Mouse (Mus musculus): Measurements from ENCODE around the gene Itga11. TPM values are rescaled to one million over a fixed set of nuclear protein-coding genes. Genes with fewer than 3 reads are reported as not detected.
"Not testable (repeated sequence)": the region's sequence is repeated elsewhere in the genome, so short reads cannot be mapped to it uniquely, and the experiment has no call there.

Gene Itga11
- polyA plus RNA-seq, 1 experiment from 2014 or later = 3.0 TPM

DNA sequence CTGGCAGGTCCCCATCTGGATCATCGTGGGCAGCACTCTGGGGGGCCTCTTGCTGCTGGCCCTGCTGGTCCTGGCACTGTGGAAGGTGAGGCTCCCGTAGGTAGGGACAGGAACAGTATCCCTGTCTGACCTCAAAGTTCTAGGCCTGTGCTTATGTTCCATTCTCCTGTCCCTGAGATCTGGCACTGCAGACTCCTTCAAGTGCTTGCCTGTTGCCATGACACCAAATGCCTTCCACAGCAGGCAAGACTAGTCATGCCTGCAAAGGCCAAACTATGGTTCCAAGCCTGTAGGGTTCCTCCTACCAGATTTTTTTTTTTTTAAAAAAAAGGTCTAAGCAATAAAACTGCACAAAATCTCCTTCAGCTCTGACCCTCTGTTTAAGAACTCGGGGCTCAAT, 104.3 kb downstream of the Itga11 start:
- no peak overlapping the region for H3K4me2 ChIP-seq (replicated peaks; ENCODE audit: low read depth, low read length)
- ATAC-seq (ENCODE audit: low FRiP score) = no peak
- H3K9me3 ChIP-seq (ENCODE audit: control insufficient read depth, low read length) = no peaks in the 10 kb centered on the region
- DNase-seq (ENCODE audit: low spot score) = no peak
- H3K27me3 ChIP-seq (ENCODE audit: control insufficient read depth, insufficient read depth, low read length) = no peaks in the 10 kb centered on the region
- no peak overlapping the region for H3K27ac ChIP-seq (ENCODE audit: low read depth, low read length)
- no peak overlapping the region for H3K4me3 ChIP-seq (ENCODE audit: low read depth, low read length)
- H3K36me3 ChIP-seq (ENCODE audit: control insufficient read depth, insufficient read depth, low read length) = no peaks in the 10 kb centered on the region
- WGBS = 60% methylated on average over 3 of the region's 3 CpGs
- H3K9ac ChIP-seq (ENCODE audit: low read depth, low read length) = no peak overlapping the region
- peaks cover 3% of the 10 kb centered on the region; the same call in 1 of the 2 replicates for H3K4me1 ChIP-seq (replicated peaks; ENCODE audit: control insufficient read depth, insufficient read depth, low read length)

DNA sequence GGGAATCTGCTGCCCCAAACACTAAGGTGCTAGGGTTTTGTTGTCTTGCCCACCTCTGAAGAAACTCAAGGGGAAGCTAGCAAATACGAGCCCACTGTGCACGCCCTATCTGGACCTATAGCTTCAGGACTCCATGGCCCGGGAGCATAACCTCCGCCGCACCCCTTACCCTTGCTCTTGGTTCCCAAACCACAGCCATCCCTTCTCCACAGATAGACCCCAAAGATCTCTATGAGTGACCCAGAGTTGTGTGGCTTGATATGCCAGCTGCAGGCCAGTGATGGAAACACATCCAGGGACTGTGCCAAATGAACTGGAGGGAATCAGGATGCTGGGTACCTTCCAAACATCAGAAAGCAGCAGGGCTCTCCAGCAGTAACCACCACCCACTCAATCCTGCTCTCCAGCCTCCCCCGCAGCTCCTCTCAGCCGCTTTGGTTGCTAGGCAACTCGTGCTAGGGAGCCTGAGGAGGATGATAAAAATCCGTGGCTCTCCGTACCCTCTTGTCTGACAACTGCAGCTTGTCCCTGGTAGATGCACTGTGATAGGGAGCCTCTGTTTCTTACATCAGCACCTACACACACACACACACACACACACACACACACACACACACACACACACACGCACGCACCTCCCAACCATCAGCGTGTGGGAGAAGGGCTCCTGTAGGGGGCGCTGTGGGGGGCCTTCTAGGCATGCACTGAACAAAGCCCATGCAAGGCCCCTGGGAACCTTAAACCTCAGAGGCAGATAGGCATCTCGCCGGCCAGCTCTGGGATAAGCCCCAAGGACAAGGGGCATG, 105.6 kb downstream of the Itga11 start:
- peak; percentile 81 for DNase-seq (ENCODE audit: low spot score)
- H3K4me3 ChIP-seq (ENCODE audit: low read depth, low read length) = no peak overlapping the region
- no peaks in the 10 kb centered on the region for H3K27me3 ChIP-seq (ENCODE audit: control insufficient read depth, insufficient read depth, low read length)
- no peak overlapping the region for H3K27ac ChIP-seq (ENCODE audit: low read depth, low read length)
- ATAC-seq (ENCODE audit: low FRiP score) = peak; percentile 65
- WGBS = 37% methylated on average over 16 of the region's 16 CpGs
- H3K36me3 ChIP-seq (ENCODE audit: control insufficient read depth, insufficient read depth, low read length) = no peaks in the 10 kb centered on the region
- no peak overlapping the region for H3K4me2 ChIP-seq (replicated peaks; ENCODE audit: low read depth, low read length)
- H3K4me1 ChIP-seq (replicated peaks; ENCODE audit: control insufficient read depth, insufficient read depth, low read length) = peaks cover 3% of the 10 kb centered on the region; the same call in 1 of the 2 replicates
- no peaks in the 10 kb centered on the region for H3K9me3 ChIP-seq (ENCODE audit: control insufficient read depth, low read length)
- H3K9ac ChIP-seq (ENCODE audit: low read depth, low read length) = no peak overlapping the region

DNA sequence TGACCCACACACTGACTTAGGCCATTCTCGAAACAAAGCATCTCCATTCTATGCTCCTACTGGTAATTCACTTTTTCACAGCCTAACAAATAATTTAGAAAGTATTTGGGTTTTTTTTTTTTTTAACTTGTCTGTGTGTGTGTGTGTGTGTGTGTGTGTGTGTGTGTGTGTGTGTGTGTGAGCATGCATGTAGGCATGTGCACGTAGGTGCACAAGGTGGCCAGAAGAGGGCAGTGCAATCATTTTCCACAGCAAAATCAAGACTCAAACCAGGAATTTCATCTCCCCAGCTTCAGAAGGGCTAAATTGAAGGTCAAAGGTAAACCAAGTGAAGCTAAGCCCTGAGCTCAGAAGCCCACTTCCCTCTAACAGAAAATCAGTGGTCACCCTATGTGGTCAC, 106.6 kb downstream of the Itga11 start:
- DNase-seq (ENCODE audit: low spot score) (no peak), ATAC-seq (ENCODE audit: low FRiP score) (no peak)
- H3K36me3 ChIP-seq (ENCODE audit: control insufficient read depth, insufficient read depth, low read length) = no peaks in the 10 kb centered on the region
- H3K4me1 ChIP-seq (replicated peaks; ENCODE audit: control insufficient read depth, insufficient read depth, low read length) = peaks cover 3% of the 10 kb centered on the region; the same call in 1 of the 2 replicates
- WGBS = 95% methylated on average over 2 of the region's 2 CpGs
- H3K9me3 ChIP-seq (ENCODE audit: control insufficient read depth, low read length) = no peaks in the 10 kb centered on the region
- no peak overlapping the region for H3K27ac ChIP-seq (ENCODE audit: low read depth, low read length)
- H3K4me3 ChIP-seq (ENCODE audit: low read depth, low read length) = no peak overlapping the region
- H3K9ac ChIP-seq (ENCODE audit: low read depth, low read length) = no peak overlapping the region
- H3K27me3 ChIP-seq (ENCODE audit: control insufficient read depth, insufficient read depth, low read length) = no peaks in the 10 kb centered on the region
- H3K4me2 ChIP-seq (replicated peaks; ENCODE audit: low read depth, low read length) = no peak overlapping the region

DNA sequence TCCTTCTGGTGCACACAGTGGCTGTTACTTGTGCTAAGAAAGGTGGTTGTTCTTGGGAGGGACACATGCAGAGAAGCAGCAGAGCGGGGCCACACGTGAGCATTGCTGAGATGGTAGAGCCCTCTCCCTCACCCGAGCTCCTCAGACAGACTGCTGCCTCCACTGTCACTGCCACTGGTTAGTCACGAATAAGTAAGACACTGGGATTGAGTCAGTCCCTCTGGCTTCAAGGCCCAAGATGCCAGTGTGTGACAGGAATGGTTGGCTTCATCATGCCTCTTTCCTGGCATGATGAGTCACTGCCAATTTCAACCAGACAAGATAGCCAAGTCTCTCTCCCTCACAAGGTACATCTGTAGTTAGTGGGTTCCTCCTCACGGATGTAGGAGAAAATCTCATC, 109.1 kb downstream of the Itga11 start:
- Histone ChIP-seq H3K27me3 (ENCODE audit: control insufficient read depth, insufficient read depth, low read length) (no peaks in the 10 kb centered on the region), H3K9me3 (ENCODE audit: control insufficient read depth, low read length) (no peaks in the 10 kb centered on the region), H3K9ac (ENCODE audit: low read depth, low read length) (no peak overlapping the region), H3K4me2 (replicated peaks; ENCODE audit: low read depth, low read length) (no peak overlapping the region), H3K27ac (ENCODE audit: low read depth, low read length) (no peak overlapping the region), H3K4me1 (replicated peaks; ENCODE audit: control insufficient read depth, insufficient read depth, low read length) (peaks cover 3% of the 10 kb centered on the region; the same call in 1 of the 2 replicates), H3K36me3 (ENCODE audit: control insufficient read depth, insufficient read depth, low read length) (no peaks in the 10 kb centered on the region), H3K4me3 (ENCODE audit: low read depth, low read length) (no peak overlapping the region)
- ATAC-seq (ENCODE audit: low FRiP score) (no peak), DNase-seq (ENCODE audit: low spot score) (no peak)
- WGBS = 78% methylated on average over 5 of the region's 5 CpGs

DNA sequence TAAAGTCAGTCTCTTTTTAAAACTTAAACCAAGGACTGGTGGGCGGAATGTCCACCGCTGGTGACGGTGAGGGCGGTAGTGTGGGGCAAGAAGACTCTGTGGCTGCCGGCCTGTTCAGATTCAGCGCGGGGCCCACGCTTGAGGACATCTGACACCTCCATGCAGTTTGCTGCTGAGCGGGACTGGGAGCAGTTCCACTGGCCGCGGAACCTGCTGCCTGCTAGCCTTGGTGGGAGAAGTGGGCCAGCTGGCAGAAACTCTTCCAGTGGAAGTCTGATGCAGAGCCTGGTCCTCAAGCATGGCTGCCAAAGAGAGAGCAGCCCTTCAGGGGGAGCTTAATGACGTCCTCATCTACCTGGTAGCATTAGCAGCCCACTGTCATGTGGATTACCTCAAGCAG, 112.2 kb downstream of the Itga11 start:
- ATAC-seq (ENCODE audit: low FRiP score) (no peak), DNase-seq (ENCODE audit: low spot score) (no peak)
- Histone ChIP-seq H3K9ac (ENCODE audit: low read depth, low read length) (no peak overlapping the region), H3K36me3 (ENCODE audit: control insufficient read depth, insufficient read depth, low read length) (no peaks in the 10 kb centered on the region), H3K9me3 (ENCODE audit: control insufficient read depth, low read length) (no peaks in the 10 kb centered on the region), H3K4me1 (replicated peaks; ENCODE audit: control insufficient read depth, insufficient read depth, low read length) (no peaks in the 10 kb centered on the region), H3K4me3 (ENCODE audit: low read depth, low read length) (no peak overlapping the region), H3K4me2 (replicated peaks; ENCODE audit: low read depth, low read length) (no peak overlapping the region), H3K27me3 (ENCODE audit: control insufficient read depth, insufficient read depth, low read length) (no peaks in the 10 kb centered on the region), H3K27ac (ENCODE audit: low read depth, low read length) (no peak overlapping the region)
- 92% methylated on average over 12 of the region's 12 CpGs for WGBS

DNA sequence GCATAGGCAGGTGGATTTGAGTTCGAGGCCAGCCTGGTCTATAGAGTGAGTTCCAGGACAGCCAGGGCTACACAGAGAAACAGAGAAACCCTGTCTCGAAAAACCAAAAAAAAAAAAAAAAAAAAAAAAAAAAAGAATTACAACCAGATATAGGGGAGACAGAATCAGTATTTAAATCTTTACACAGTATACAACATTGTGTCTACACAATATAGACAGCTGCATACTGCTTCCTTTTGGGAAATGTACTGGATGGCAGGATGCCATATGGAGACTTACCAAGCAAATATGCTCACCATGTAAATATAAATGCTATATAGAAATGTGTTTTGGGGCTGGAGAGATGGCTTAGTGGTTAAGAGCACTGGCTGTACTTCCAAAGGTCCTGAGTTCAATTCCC, 121.6 kb downstream of the Itga11 start:
- H3K9ac ChIP-seq (ENCODE audit: low read depth, low read length); H3K27me3 ChIP-seq (ENCODE audit: control insufficient read depth, insufficient read depth, low read length); H3K9me3 ChIP-seq (ENCODE audit: control insufficient read depth, low read length); H3K4me1 ChIP-seq (replicated peaks; ENCODE audit: control insufficient read depth, insufficient read depth, low read length); H3K36me3 ChIP-seq (ENCODE audit: control insufficient read depth, insufficient read depth, low read length); H3K4me3 ChIP-seq (ENCODE audit: low read depth, low read length); ATAC-seq (ENCODE audit: low FRiP score); DNase-seq (ENCODE audit: low spot score); H3K27ac ChIP-seq (ENCODE audit: low read depth, low read length); H3K4me2 ChIP-seq (replicated peaks; ENCODE audit: low read depth, low read length): not testable (repeated sequence)
- 93% methylated on average over 2 of the region's 2 CpGs for WGBS

DNA sequence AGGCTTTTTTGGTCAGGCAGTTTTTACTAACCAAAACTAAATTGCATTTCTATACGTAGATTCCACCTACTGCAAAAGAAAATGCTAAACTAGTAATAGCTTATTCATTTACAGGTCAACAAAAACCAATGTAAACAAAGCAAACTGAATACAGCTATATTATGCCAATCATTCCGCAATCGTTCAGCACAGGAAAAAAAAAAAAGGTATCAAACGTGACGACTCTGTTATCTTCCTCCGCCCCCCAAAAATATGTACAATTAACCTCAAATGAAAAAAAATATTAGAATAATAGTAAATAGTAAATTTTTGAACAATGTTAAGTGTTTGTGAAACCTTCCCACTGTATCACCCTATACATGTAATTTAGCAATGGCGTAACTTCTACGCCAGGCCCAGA, 132.5 kb downstream of the Itga11 start:
- Histone ChIP-seq H3K9me3 (ENCODE audit: control insufficient read depth, low read length) (no peaks in the 10 kb centered on the region), H3K27ac (ENCODE audit: low read depth, low read length) (no peak overlapping the region), H3K9ac (ENCODE audit: low read depth, low read length) (peak overlapping the region; percentile 88), H3K4me1 (replicated peaks; ENCODE audit: control insufficient read depth, insufficient read depth, low read length) (0 out of 2 replicates have a peak, but pooled peaks cover 2% of the 10 kb centered on the region), H3K36me3 (ENCODE audit: control insufficient read depth, insufficient read depth, low read length) (no peaks in the 10 kb centered on the region), H3K4me2 (replicated peaks; ENCODE audit: low read depth, low read length) (peak overlapping the region; percentile 85), H3K4me3 (ENCODE audit: low read depth, low read length) (peak overlapping the region; percentile 79), H3K27me3 (ENCODE audit: control insufficient read depth, insufficient read depth, low read length) (no peaks in the 10 kb centered on the region)
- ATAC-seq (ENCODE audit: low FRiP score) (no peak), DNase-seq (ENCODE audit: low spot score) (no peak)
- WGBS = 24% methylated on average over 8 of the region's 8 CpGs

DNA sequence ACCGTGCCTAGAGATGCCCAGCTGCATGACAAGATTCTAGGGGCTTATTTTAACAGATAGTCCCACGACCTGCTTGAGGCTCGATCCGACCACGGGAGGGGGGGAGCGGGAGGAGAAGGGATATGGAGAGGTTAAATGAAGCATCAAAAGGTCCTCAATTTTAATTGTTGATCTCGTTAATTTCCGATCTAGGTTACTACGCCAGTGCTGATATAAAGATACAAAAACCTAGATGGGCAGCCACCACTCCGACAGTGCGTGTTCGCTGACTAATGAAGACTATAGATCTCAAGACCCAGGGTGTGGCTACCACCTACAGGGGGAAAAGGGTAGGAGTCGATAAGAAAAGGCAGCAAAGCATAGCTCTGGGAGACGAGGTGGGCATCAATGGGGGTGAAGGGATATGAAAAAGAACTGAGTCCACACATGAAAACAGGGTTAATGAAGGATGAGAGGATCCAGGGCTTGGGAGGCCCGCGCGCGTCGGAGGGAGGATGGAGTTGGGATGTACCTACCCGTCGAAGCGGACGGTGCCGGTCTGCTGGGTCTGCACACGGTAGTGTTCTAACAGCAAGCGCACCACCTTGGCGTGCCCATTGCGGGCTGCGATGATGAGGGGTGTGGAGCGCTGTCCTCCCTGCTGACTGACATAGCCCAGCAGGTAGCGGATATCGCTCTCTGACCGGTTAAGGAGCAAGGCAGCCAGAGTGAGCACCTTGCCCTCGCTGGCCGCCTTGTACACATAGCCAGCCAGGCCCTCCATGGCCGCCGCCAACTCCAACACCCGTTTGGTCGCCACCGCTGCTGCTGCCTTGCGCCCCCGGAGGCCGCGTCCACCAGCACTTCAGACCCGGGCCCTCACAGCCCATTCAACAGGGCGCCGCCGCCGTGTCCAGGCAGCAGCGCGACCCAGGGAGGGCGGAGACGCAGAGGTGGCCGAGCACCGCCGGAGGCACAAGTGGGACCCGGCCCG, 133.2 kb downstream of the Itga11 start:
- H3K36me3 ChIP-seq (ENCODE audit: control insufficient read depth, insufficient read depth, low read length) = no peaks in the 10 kb centered on the region
- H3K27ac ChIP-seq (ENCODE audit: low read depth, low read length) = peak overlapping the region; percentile 96
- H3K4me1 ChIP-seq (replicated peaks; ENCODE audit: control insufficient read depth, insufficient read depth, low read length) = 0 out of 2 replicates have a peak, but pooled peaks cover 2% of the 10 kb centered on the region
- H3K9ac ChIP-seq (ENCODE audit: low read depth, low read length) = peak overlapping the region; percentile 88
- H3K9me3 ChIP-seq (ENCODE audit: control insufficient read depth, low read length) = no peaks in the 10 kb centered on the region
- ATAC-seq (ENCODE audit: low FRiP score) = peak; percentile 85
- H3K4me3 ChIP-seq (ENCODE audit: low read depth, low read length) = peak overlapping the region; percentile 79
- under 1% methylated on average over 58 of the region's 58 CpGs for WGBS
- peak; percentile 55 for DNase-seq (ENCODE audit: low spot score)
- H3K4me2 ChIP-seq (replicated peaks; ENCODE audit: low read depth, low read length) = peak overlapping the region; percentile 85
- no peaks in the 10 kb centered on the region for H3K27me3 ChIP-seq (ENCODE audit: control insufficient read depth, insufficient read depth, low read length)
